Mouse (Mus musculus) embryonic facial prominence, embryonic 13.5 days (tissue): ENCODE measurements at regions not wholly inside any gene's neighbourhood (a gene's known extent, or its start where the extent isn't known, plus 50 kb on each side); places are given as distances from the start of the nearest gene placed in this dataset.
A peak's percentile ranks its signal among the peaks of the same experiment; 100 is the strongest.

Source experiments
- ATAC-seq: fragments of 200-750 bp; cut with Nextera tagmentation; 2 replicates; pipeline ENCODE4 v1.8.0; 2017; ENCODE audit warnings: low read depth; ENCODE audit not compliant: insufficient number of reproducible peaks, insufficient read depth, low FRiP score, low TSS enrichment
- H3K27ac ChIP-seq: fragments of 300-500 bp; sonication (generic); 2 replicates; pipeline ENCODE4 v1.5.1; 2015; ENCODE audit warnings: moderate library complexity, mild to moderate bottlenecking, inconsistent platforms
- H3K27me3 ChIP-seq: fragments of 300-500 bp; sonication (generic); 2 replicates; pipeline ENCODE4 v1.6.1; 2015; ENCODE audit warnings: mild to moderate bottlenecking, inconsistent platforms
- H3K36me3 ChIP-seq: fragments of 300-500 bp; sonication (generic); 2 replicates; pipeline ENCODE4 v1.6.1; 2015; ENCODE audit warnings: mild to moderate bottlenecking, inconsistent platforms
- H3K4me1 ChIP-seq: fragments of 300-500 bp; sonication (generic); 2 replicates; pipeline ENCODE4 v1.6.1; 2015; ENCODE audit warnings: inconsistent platforms
- H3K4me2 ChIP-seq: fragments of 300-500 bp; sonication (generic); 2 replicates; pipeline ENCODE4 v1.6.1; 2015; ENCODE audit warnings: moderate library complexity, mild to moderate bottlenecking, inconsistent platforms
- H3K4me3 ChIP-seq: fragments of 300-500 bp; sonication (generic); 2 replicates; pipeline ENCODE4 v1.5.1; 2015; ENCODE audit warnings: mild to moderate bottlenecking, inconsistent platforms
- H3K9ac ChIP-seq: fragments of 300-500 bp; sonication (generic); 2 replicates; pipeline ENCODE4 v1.6.1; 2015; ENCODE audit warnings: mild to moderate bottlenecking, inconsistent platforms
- H3K9me3 ChIP-seq: fragments of 300-500 bp; sonication (generic); 2 replicates; pipeline ENCODE4 v1.6.1; 2016; ENCODE audit warnings: inconsistent platforms
- WGBS: fragments of 180-500 bp; shearing (Covaris S2); methylation state at CpG from one replicate; pipeline ENCODE4 v1.1.7; 2015; ENCODE audit warnings: mixed read lengths; 5-methylcytosine and 5-hydroxymethylcytosine counted together

GRCm38 (mm10) chr4:142860441-142860840, 352.4 kb downstream of the Prdm2 start:
- Histone ChIP-seq H3K4me3 (no peak overlapping the region), H3K36me3 (no peaks in the 10 kb centered on the region), H3K27ac (no peak overlapping the region), H3K9me3 (no peaks in the 10 kb centered on the region), H3K9ac (no peak overlapping the region), H3K27me3 (no peaks in the 10 kb centered on the region), H3K4me2 (no peak overlapping the region), H3K4me1 (peaks cover 15% of the 10 kb centered on the region)
- 89% methylated on average over 3 of the region's 3 CpGs for WGBS
- ATAC-seq: no peak

- Histone ChIP-seq H3K4me1 (peaks cover 15% of the 10 kb centered on the region), H3K4me2 (no peak overlapping the region), H3K27me3 (no peaks in the 10 kb centered on the region), H3K9ac (no peak overlapping the region), H3K36me3 (no peaks in the 10 kb centered on the region), H3K27ac (peak overlapping the region; percentile 55; the same call in 1 of the 2 replicates), H3K9me3 (no peaks in the 10 kb centered on the region), H3K4me3 (no peak overlapping the region)
- no peak for ATAC-seq
- 38% methylated on average over 6 of the region's 6 CpGs for WGBS
Measured at GRCm38 (mm10) chr4:142856626-142857025, 356.2 kb downstream of the Prdm2 start.

- peaks cover 15% of the 10 kb centered on the region for H3K4me1 ChIP-seq
- H3K4me2 ChIP-seq: no peak overlapping the region
- H3K36me3 ChIP-seq: no peaks in the 10 kb centered on the region
- no peaks in the 10 kb centered on the region for H3K9me3 ChIP-seq
- H3K9ac ChIP-seq: no peak overlapping the region
- ATAC-seq: no peak
- no peak overlapping the region for H3K4me3 ChIP-seq
- no peak overlapping the region for H3K27ac ChIP-seq
- no peaks in the 10 kb centered on the region for H3K27me3 ChIP-seq
- 86% methylated on average over 6 of the region's 6 CpGs for WGBS
Measured at GRCm38 (mm10) chr4:142855635-142856034, 357.2 kb downstream of the Prdm2 start.

GRCm38 (mm10) chr4:142853924-142854323, 358.9 kb downstream of the Prdm2 start:
- no peak overlapping the region for H3K27ac ChIP-seq
- H3K4me1 ChIP-seq: peaks cover 15% of the 10 kb centered on the region
- no peak overlapping the region for H3K4me2 ChIP-seq
- no peaks in the 10 kb centered on the region for H3K27me3 ChIP-seq
- H3K36me3 ChIP-seq: no peaks in the 10 kb centered on the region
- WGBS: 95% methylated on average over 15 of the region's 15 CpGs
- ATAC-seq: no peak
- H3K9ac ChIP-seq: no peak overlapping the region
- H3K4me3 ChIP-seq: no peak overlapping the region
- H3K9me3 ChIP-seq: no peaks in the 10 kb centered on the region

- WGBS: 40% methylated on average over 6 of the region's 6 CpGs
- Histone ChIP-seq H3K4me2 (no peak overlapping the region), H3K9me3 (no peaks in the 10 kb centered on the region), H3K4me1 (peaks cover 14% of the 10 kb centered on the region; the same call in 1 of the 2 replicates), H3K36me3 (no peaks in the 10 kb centered on the region), H3K27me3 (no peaks in the 10 kb centered on the region), H3K27ac (peak overlapping the region; percentile 18; the same call in 1 of the 2 replicates), H3K9ac (no peak overlapping the region), H3K4me3 (no peak overlapping the region)
- ATAC-seq: no peak
Measured at GRCm38 (mm10) chr4:142845066-142845696, 367.6 kb downstream of the Prdm2 start.

GRCm38 (mm10) chr4:142839540-142839939, 373.3 kb downstream of the Prdm2 start:
- Histone ChIP-seq H3K4me2 (no peak overlapping the region), H3K4me3 (no peak overlapping the region), H3K27me3 (no peaks in the 10 kb centered on the region), H3K36me3 (no peaks in the 10 kb centered on the region), H3K9me3 (no peaks in the 10 kb centered on the region), H3K4me1 (peaks cover 1% of the 10 kb centered on the region; the same call in 1 of the 2 replicates), H3K9ac (no peak overlapping the region), H3K27ac (no peak overlapping the region)
- no peak for ATAC-seq
- 34% methylated on average over 4 of the region's 4 CpGs for WGBS

- Histone ChIP-seq H3K27ac (no peak overlapping the region), H3K27me3 (no peaks in the 10 kb centered on the region), H3K4me2 (no peak overlapping the region), H3K9ac (no peak overlapping the region), H3K4me1 (no peaks in the 10 kb centered on the region), H3K36me3 (no peaks in the 10 kb centered on the region), H3K4me3 (no peak overlapping the region), H3K9me3 (no peaks in the 10 kb centered on the region)
- ATAC-seq: no peak
- WGBS: 55% methylated on average over 4 of the region's 4 CpGs
Measured at GRCm38 (mm10) chr4:142838363-142838964, 374.3 kb downstream of the Prdm2 start.

- Histone ChIP-seq H3K27me3 (no peaks in the 10 kb centered on the region), H3K4me1 (no peaks in the 10 kb centered on the region), H3K27ac (no peak overlapping the region), H3K9ac (no peak overlapping the region), H3K9me3 (no peaks in the 10 kb centered on the region), H3K4me2 (no peak overlapping the region), H3K4me3 (no peak overlapping the region), H3K36me3 (no peaks in the 10 kb centered on the region)
- WGBS: 74% methylated on average over 4 of the region's 4 CpGs
- ATAC-seq: no peak
Measured at GRCm38 (mm10) chr4:142837636-142838035, 375.2 kb downstream of the Prdm2 start.

- Histone ChIP-seq H3K27ac (no peak overlapping the region), H3K4me1 (peaks cover 39% of the 10 kb centered on the region), H3K9me3 (no peaks in the 10 kb centered on the region), H3K9ac (no peak overlapping the region), H3K27me3 (no peaks in the 10 kb centered on the region), H3K4me2 (no peak overlapping the region), H3K36me3 (no peaks in the 10 kb centered on the region), H3K4me3 (no peak overlapping the region)
- WGBS: 86% methylated on average over 7 of the region's 7 CpGs
- no peak for ATAC-seq
Measured at GRCm38 (mm10) chr4:142829711-142830110, 383.1 kb downstream of the Prdm2 start.

GRCm38 (mm10) chr4:142828969-142829368, 383.8 kb downstream of the Prdm2 start:
- H3K4me2 ChIP-seq: peak overlapping the region; percentile 3
- H3K4me3 ChIP-seq: no peak overlapping the region
- H3K27ac ChIP-seq: no peak overlapping the region
- no peaks in the 10 kb centered on the region for H3K9me3 ChIP-seq
- no peak overlapping the region for H3K9ac ChIP-seq
- H3K27me3 ChIP-seq: no peaks in the 10 kb centered on the region
- 14% methylated on average over 10 of the region's 10 CpGs for WGBS
- no peaks in the 10 kb centered on the region for H3K36me3 ChIP-seq
- peaks cover 42% of the 10 kb centered on the region for H3K4me1 ChIP-seq
- ATAC-seq: no peak

GRCm38 (mm10) chr4:142826250-142826893, 386.4 kb downstream of the Prdm2 start:
- H3K4me3 ChIP-seq: peak overlapping the region; percentile 23

GRCm38 (mm10) chr4:142825786-142826185, 387.0 kb downstream of the Prdm2 start:
- Histone ChIP-seq H3K4me2 (peak overlapping the region; percentile 51), H3K36me3 (no peaks in the 10 kb centered on the region), H3K27me3 (no peaks in the 10 kb centered on the region), H3K9ac (peak overlapping the region; percentile 21; the same call in 1 of the 2 replicates), H3K4me1 (peaks cover 42% of the 10 kb centered on the region), H3K9me3 (no peaks in the 10 kb centered on the region), H3K4me3 (peak overlapping the region; percentile 23), H3K27ac (peak overlapping the region; percentile 5; the same call in 1 of the 2 replicates)
- no peak for ATAC-seq
- 13% methylated on average over 5 of the region's 5 CpGs for WGBS

More at GRCm38 (mm10) chr4:142826250-142826893, 386.4 kb downstream of the Prdm2 start:
- Histone ChIP-seq H3K9ac (peak overlapping the region; percentile 21; the same call in 1 of the 2 replicates), H3K36me3 (no peaks in the 10 kb centered on the region), H3K9me3 (no peaks in the 10 kb centered on the region), H3K4me1 (peaks cover 42% of the 10 kb centered on the region), H3K27me3 (no peaks in the 10 kb centered on the region), H3K4me2 (peak overlapping the region; percentile 51), H3K27ac (peak overlapping the region; percentile 57; the same call in 1 of the 2 replicates)
- WGBS: 16% methylated on average over 13 of the region's 13 CpGs
- ATAC-seq: peak; percentile 79; the same call in 1 of the 2 replicates
